Mouse (Mus musculus): ENCODE measurements at regions not wholly inside any gene's neighbourhood (a gene's known extent, or its start where the extent isn't known, plus 50 kb on each side); places are given as distances from the start of the nearest gene placed in this dataset.

DNA sequence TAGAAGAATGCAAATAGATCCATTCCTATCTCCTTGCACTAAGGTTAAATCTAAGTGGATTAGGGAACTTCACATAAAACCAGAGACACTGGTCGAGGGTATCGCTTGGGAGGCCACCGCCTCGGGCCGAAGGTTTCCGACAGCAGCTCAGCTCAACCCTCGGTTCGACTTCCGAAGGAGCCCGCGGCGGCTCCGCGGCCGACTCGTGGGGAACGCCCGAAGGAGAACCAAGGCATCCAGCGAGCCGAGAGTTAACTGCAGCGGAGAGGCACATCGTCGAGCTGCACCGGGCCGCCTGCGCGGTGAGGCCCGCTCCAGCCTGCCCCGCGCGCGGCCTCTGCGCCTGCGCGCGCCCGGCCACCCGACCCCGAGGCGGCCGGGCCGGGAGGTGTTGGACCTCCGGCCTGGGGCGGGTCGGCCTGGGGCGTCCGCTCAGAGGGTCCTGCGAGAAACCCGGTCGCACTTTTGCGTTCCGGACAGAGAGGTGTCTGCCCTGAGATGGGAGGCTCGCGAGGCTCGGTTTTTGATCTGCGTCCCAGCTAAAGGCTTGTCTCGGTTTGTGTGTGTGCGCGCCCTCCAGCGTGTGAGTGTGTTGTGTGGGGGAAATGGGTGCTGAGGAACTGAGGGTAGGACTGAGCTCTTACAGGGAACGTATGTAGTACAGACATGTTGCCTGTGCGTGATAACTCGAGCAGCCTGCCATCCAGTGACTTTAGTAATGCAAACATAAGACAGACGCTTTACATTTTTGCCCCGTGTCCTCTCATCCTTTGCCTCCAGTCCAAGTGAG is 50.9 kb upstream of the Vmn2r9 start:
- DNase-seq = peak; percentile 4 to 41
